Mouse (Mus musculus) right cerebral cortex, adult 2 months (tissue): ENCODE measurements around the gene Matn3.

ENCODE experiments used
- DNase-seq, 2 experiments: peaks; one replicate each; pipeline ENCODE4 v3.0.0; 2021 to 2022; ENCODE audit warnings: low spot score in 2 of 2

Gene Matn3

DNA sequence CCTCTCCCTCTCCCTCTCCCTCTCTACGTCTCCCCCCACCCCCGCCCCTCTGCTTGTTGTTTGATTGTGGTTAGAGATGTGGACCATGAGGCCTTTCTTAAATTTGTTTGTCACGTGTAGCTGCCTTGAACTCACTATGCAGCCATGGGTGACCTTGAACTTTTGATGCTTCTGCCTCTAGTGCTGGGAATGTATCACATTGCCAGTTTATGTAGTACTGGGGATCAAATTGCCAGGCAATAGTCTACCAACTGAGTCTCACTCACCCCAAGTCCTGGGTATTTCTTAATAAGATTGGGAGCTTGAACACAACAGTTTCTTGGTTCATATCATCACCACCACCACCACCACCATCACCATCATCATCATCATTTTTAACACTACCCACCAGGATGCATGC, 73.3 kb downstream of the Matn3 start:
- no peak for DNase-seq
